Mouse (Mus musculus): Measurements from ENCODE around the gene Cmah. TPM values are rescaled to one million over a fixed set of nuclear protein-coding genes. Genes with fewer than 3 reads are reported as not detected.

Gene Cmah
- polyA plus RNA-seq, 1 experiment from 2014 or later, result 0.19 TPM

- no peaks in the 10 kb centered on the region for H3K4me1 ChIP-seq (replicated peaks)
- 90% methylated on average over 1 of the region's 1 CpGs for WGBS
- H3K4me3 ChIP-seq (replicated peaks), result no peak overlapping the region
- no peak overlapping the region for H3K9ac ChIP-seq (replicated peaks)
- H3K27ac ChIP-seq, result no peak overlapping the region
- H3K9me3 ChIP-seq, result no peaks in the 10 kb centered on the region
- no peak for ATAC-seq (ENCODE audit: insufficient number of reproducible peaks, insufficient read depth, low FRiP score, low TSS enrichment, low read depth)
- peaks cover 9% of the 10 kb centered on the region; the same call in 1 of the 2 replicates for H3K27me3 ChIP-seq
- no peaks in the 10 kb centered on the region for H3K36me3 ChIP-seq
- no peak overlapping the region for H3K4me2 ChIP-seq
Measured at GRCm38 (mm10) chr13:24418024-24418423, 90.8 kb downstream of the Cmah start.

GRCm38 (mm10) chr13:24418814-24419213, 91.6 kb downstream of the Cmah start:
- Histone ChIP-seq H3K36me3 (no peaks in the 10 kb centered on the region), H3K4me1 (replicated peaks) (no peaks in the 10 kb centered on the region), H3K4me2 (no peak overlapping the region), H3K27me3 (peaks cover 9% of the 10 kb centered on the region; the same call in 1 of the 2 replicates), H3K9me3 (no peaks in the 10 kb centered on the region), H3K9ac (replicated peaks) (no peak overlapping the region), H3K27ac (no peak overlapping the region), H3K4me3 (replicated peaks) (no peak overlapping the region)
- no peak for ATAC-seq (ENCODE audit: insufficient number of reproducible peaks, insufficient read depth, low FRiP score, low TSS enrichment, low read depth)
- WGBS, result 83% methylated on average over 4 of the region's 4 CpGs

GRCm38 (mm10) chr13:24419560-24420250, 92.5 kb downstream of the Cmah start:
- H3K4me1 ChIP-seq (replicated peaks), result no peaks in the 10 kb centered on the region
- no peak for ATAC-seq (ENCODE audit: insufficient number of reproducible peaks, insufficient read depth, low FRiP score, low TSS enrichment, low read depth)
- H3K9ac ChIP-seq (replicated peaks), result no peak overlapping the region
- H3K27ac ChIP-seq, result no peak overlapping the region
- H3K4me3 ChIP-seq (replicated peaks), result no peak overlapping the region
- no peaks in the 10 kb centered on the region for H3K36me3 ChIP-seq
- no peak overlapping the region for H3K4me2 ChIP-seq
- H3K27me3 ChIP-seq, result peaks cover 9% of the 10 kb centered on the region; the same call in 1 of the 2 replicates
- H3K9me3 ChIP-seq, result no peaks in the 10 kb centered on the region
- 79% methylated on average over 13 of the region's 13 CpGs for WGBS

- peaks cover 9% of the 10 kb centered on the region; the same call in 1 of the 2 replicates for H3K27me3 ChIP-seq
- H3K9ac ChIP-seq (replicated peaks), result no peak overlapping the region
- no peak overlapping the region for H3K4me2 ChIP-seq
- ATAC-seq (ENCODE audit: insufficient number of reproducible peaks, insufficient read depth, low FRiP score, low TSS enrichment, low read depth), result no peak
- H3K36me3 ChIP-seq, result no peaks in the 10 kb centered on the region
- no peaks in the 10 kb centered on the region for H3K4me1 ChIP-seq (replicated peaks)
- WGBS, result 56% methylated on average over 3 of the region's 3 CpGs
- H3K27ac ChIP-seq, result no peak overlapping the region
- no peaks in the 10 kb centered on the region for H3K9me3 ChIP-seq
- H3K4me3 ChIP-seq (replicated peaks), result no peak overlapping the region
Measured at GRCm38 (mm10) chr13:24421987-24422386, 94.8 kb downstream of the Cmah start.

- Histone ChIP-seq H3K27me3 (no peaks in the 10 kb centered on the region), H3K4me1 (replicated peaks) (no peaks in the 10 kb centered on the region), H3K27ac (no peak overlapping the region), H3K9ac (replicated peaks) (no peak overlapping the region), H3K4me2 (no peak overlapping the region), H3K4me3 (replicated peaks) (no peak overlapping the region), H3K36me3 (no peaks in the 10 kb centered on the region), H3K9me3 (no peaks in the 10 kb centered on the region)
- 71% methylated on average over 5 of the region's 5 CpGs for WGBS
- no peak for ATAC-seq (ENCODE audit: insufficient number of reproducible peaks, insufficient read depth, low FRiP score, low TSS enrichment, low read depth)
Measured at GRCm38 (mm10) chr13:24430215-24430614, 103.0 kb downstream of the Cmah start.

- Histone ChIP-seq H3K9ac (replicated peaks) (no peak overlapping the region), H3K36me3 (no peaks in the 10 kb centered on the region), H3K4me2 (no peak overlapping the region), H3K4me1 (replicated peaks) (no peaks in the 10 kb centered on the region), H3K27ac (no peak overlapping the region), H3K4me3 (replicated peaks) (no peak overlapping the region), H3K27me3 (no peaks in the 10 kb centered on the region), H3K9me3 (no peaks in the 10 kb centered on the region)
- 84% methylated on average over 3 of the region's 3 CpGs for WGBS
- no peak for ATAC-seq (ENCODE audit: insufficient number of reproducible peaks, insufficient read depth, low FRiP score, low TSS enrichment, low read depth)
Measured at GRCm38 (mm10) chr13:24431593-24431992, 104.4 kb downstream of the Cmah start.

GRCm38 (mm10) chr13:24442272-24442671, 115.1 kb downstream of the Cmah start:
- H3K4me1 ChIP-seq (replicated peaks), result peaks cover 6% of the 10 kb centered on the region; the same call in 1 of the 2 replicates
- peaks cover 13% of the 10 kb centered on the region; the same call in 1 of the 2 replicates for H3K27me3 ChIP-seq
- no peak overlapping the region for H3K27ac ChIP-seq
- no peaks in the 10 kb centered on the region for H3K9me3 ChIP-seq
- H3K4me2 ChIP-seq, result no peak overlapping the region
- no peaks in the 10 kb centered on the region for H3K36me3 ChIP-seq
- 32% methylated on average over 6 of the region's 6 CpGs for WGBS
- no peak overlapping the region for H3K9ac ChIP-seq (replicated peaks)
- no peak overlapping the region for H3K4me3 ChIP-seq (replicated peaks)
- ATAC-seq (ENCODE audit: insufficient number of reproducible peaks, insufficient read depth, low FRiP score, low TSS enrichment, low read depth), result no peak

- 86% methylated on average over 4 of the region's 4 CpGs for WGBS
- no peaks in the 10 kb centered on the region for H3K9me3 ChIP-seq
- no peak overlapping the region for H3K27ac ChIP-seq
- peaks cover 6% of the 10 kb centered on the region; the same call in 1 of the 2 replicates for H3K4me1 ChIP-seq (replicated peaks)
- no peak overlapping the region for H3K4me3 ChIP-seq (replicated peaks)
- ATAC-seq (ENCODE audit: insufficient number of reproducible peaks, insufficient read depth, low FRiP score, low TSS enrichment, low read depth), result no peak
- no peak overlapping the region for H3K9ac ChIP-seq (replicated peaks)
- H3K4me2 ChIP-seq, result no peak overlapping the region
- H3K27me3 ChIP-seq, result peaks cover 21% of the 10 kb centered on the region
- no peaks in the 10 kb centered on the region for H3K36me3 ChIP-seq
Measured at GRCm38 (mm10) chr13:24443763-24444347, 116.7 kb downstream of the Cmah start.

- H3K9me3 ChIP-seq, result no peaks in the 10 kb centered on the region
- peaks cover 6% of the 10 kb centered on the region; the same call in 1 of the 2 replicates for H3K4me1 ChIP-seq (replicated peaks)
- peaks cover 24% of the 10 kb centered on the region for H3K27me3 ChIP-seq
- ATAC-seq (ENCODE audit: insufficient number of reproducible peaks, insufficient read depth, low FRiP score, low TSS enrichment, low read depth), result no peak
- no peak overlapping the region for H3K4me2 ChIP-seq
- WGBS, result 65% methylated on average over 4 of the region's 4 CpGs
- H3K27ac ChIP-seq, result no peak overlapping the region
- no peak overlapping the region for H3K9ac ChIP-seq (replicated peaks)
- H3K36me3 ChIP-seq, result no peaks in the 10 kb centered on the region
- no peak overlapping the region for H3K4me3 ChIP-seq (replicated peaks)
Measured at GRCm38 (mm10) chr13:24444709-24445108, 117.5 kb downstream of the Cmah start.

GRCm38 (mm10) chr13:24445166-24445565, 118.0 kb downstream of the Cmah start:
- peaks cover 24% of the 10 kb centered on the region for H3K27me3 ChIP-seq
- H3K4me3 ChIP-seq (replicated peaks), result no peak overlapping the region
- H3K27ac ChIP-seq, result no peak overlapping the region
- H3K9ac ChIP-seq (replicated peaks), result no peak overlapping the region
- ATAC-seq (ENCODE audit: insufficient number of reproducible peaks, insufficient read depth, low FRiP score, low TSS enrichment, low read depth), result no peak
- peaks cover 6% of the 10 kb centered on the region; the same call in 1 of the 2 replicates for H3K4me1 ChIP-seq (replicated peaks)
- no peak overlapping the region for H3K4me2 ChIP-seq
- no peaks in the 10 kb centered on the region for H3K36me3 ChIP-seq
- 85% methylated on average over 3 of the region's 3 CpGs for WGBS
- H3K9me3 ChIP-seq, result no peaks in the 10 kb centered on the region

GRCm38 (mm10) chr13:24446081-24446480, 118.9 kb downstream of the Cmah start:
- WGBS, result 84% methylated on average over 4 of the region's 4 CpGs

More at GRCm38 (mm10) chr13:24446081-24446480, 118.9 kb downstream of the Cmah start:
- Histone ChIP-seq H3K9me3 (no peaks in the 10 kb centered on the region), H3K4me2 (no peak overlapping the region), H3K27me3 (peaks cover 31% of the 10 kb centered on the region), H3K27ac (no peak overlapping the region), H3K4me3 (replicated peaks) (no peak overlapping the region), H3K36me3 (no peaks in the 10 kb centered on the region), H3K4me1 (replicated peaks) (peaks cover 6% of the 10 kb centered on the region; the same call in 1 of the 2 replicates), H3K9ac (replicated peaks) (no peak overlapping the region)
- ATAC-seq (ENCODE audit: insufficient number of reproducible peaks, insufficient read depth, low FRiP score, low TSS enrichment, low read depth), result no peak
